Mouse (Mus musculus): ENCODE measurements at regions not wholly inside any gene's neighbourhood (a gene's known extent, or its start where the extent isn't known, plus 50 kb on each side); places are given as distances from the start of the nearest gene placed in this dataset.

GRCm38 (mm10) chrX:142464174-142464573, 73.8 kb upstream of the Acsl4 start:
- TF ChIP-seq ZNF384 (IDR thresholded peaks at IDR 0.05; ENCODE audit: low read depth, low read length) (no peak), MAFK (IDR thresholded peaks at IDR 0.05; ENCODE audit: insufficient read depth, low read depth, low read length) (no peak)
